8 mouse cellular contexts compared by ENCODE assay signal in the genomic region with DNA sequence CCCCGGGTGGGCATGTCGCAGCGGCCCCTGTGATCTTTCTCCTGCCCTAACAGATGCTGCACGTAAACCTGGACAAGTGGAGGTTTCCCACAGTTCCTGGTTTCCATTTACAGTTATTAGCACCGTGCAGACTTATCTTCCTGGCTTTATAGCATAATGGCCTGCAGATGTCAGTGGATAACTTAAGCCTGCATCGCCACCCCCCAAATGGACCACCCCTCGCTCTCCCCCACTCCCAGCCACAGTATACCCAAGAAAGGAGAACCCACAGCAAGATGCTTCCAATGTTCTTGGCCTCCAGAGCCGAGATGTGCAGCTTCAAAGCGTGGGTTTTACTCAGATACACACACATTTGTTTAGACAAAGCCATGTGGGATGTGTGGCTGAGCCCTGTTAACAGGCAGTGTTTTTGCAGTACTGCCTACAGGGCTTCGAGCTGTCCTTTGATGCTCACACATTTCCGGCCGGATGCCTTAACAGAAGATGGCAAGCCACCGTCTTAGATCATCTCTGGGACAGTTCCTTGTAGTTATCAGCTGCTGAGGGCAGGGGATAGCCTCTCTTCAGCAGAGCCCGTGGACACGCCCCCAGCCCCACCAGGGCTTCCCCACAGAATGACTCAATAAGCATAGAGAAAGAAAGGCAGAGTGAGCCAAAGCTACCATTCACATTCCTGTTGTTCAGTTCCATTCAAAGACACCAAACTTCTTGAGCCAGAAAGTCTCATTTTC.
DNase-seq lines count a peak whose midpoint lies in the region; ATAC-seq and TF ChIP-seq lines count a peak whose summit lies in the region.

No protein-coding gene starts in this region.

- H3K9me3 ChIP-seq in hindbrain, embryonic 10.5 days, result no peaks in the 10 kb centered on the region
- H3K9me3 ChIP-seq in hindbrain, embryonic 13.5 days, result no peaks in the 10 kb centered on the region
- no peaks in the 10 kb centered on the region for H3K9me3 ChIP-seq in heart, postnatal 0 days (replicated peaks; ENCODE audit: control insufficient read depth, low read length)

- H3K4me1 ChIP-seq in hindbrain, embryonic 10.5 days (replicated peaks), result peaks cover 33% of the 10 kb centered on the region
- peaks cover 18% of the 10 kb centered on the region for H3K4me1 ChIP-seq in hindbrain, embryonic 13.5 days (replicated peaks)
- no peaks in the 10 kb centered on the region for H3K4me1 ChIP-seq in heart, postnatal 0 days (ENCODE audit: control insufficient read depth, insufficient read depth)

- H3K27ac ChIP-seq in hindbrain, embryonic 10.5 days, result peak overlapping the region; percentile 75
- H3K27ac ChIP-seq in hindbrain, embryonic 13.5 days, result no peak overlapping the region; the same call in 1 of the 2 replicates
- H3K27ac ChIP-seq in heart, postnatal 0 days (ENCODE audit: low read depth), result peak overlapping the region; percentile 3; the same call in 1 of the 2 replicates

- H3K36me3 ChIP-seq in hindbrain, embryonic 10.5 days, result peaks cover 3% of the 10 kb centered on the region; the same call in 1 of the 2 replicates
- H3K36me3 ChIP-seq in hindbrain, embryonic 13.5 days, result no peaks in the 10 kb centered on the region
- peaks cover 9% of the 10 kb centered on the region for H3K36me3 ChIP-seq in heart, postnatal 0 days (replicated peaks; ENCODE audit: control insufficient read depth, insufficient read depth, low read length)

- H3K4me2 ChIP-seq in hindbrain, embryonic 13.5 days, result no peak overlapping the region
- no peak overlapping the region for H3K4me2 ChIP-seq in heart, postnatal 0 days (ENCODE audit: low read depth, low read length)

- peak; percentile 27 for DNase-seq in hindbrain, embryonic 10.5 days (ENCODE audit: low spot score)
- DNase-seq in R1 (ENCODE audit: low read depth, low spot score), result peak; percentile 49
- DNase-seq in heart, postnatal 0 days (ENCODE audit: low spot score), result no peak
- DNase-seq in naive thymus-derived CD4-positive, alpha-beta T cell, adult 2 months (ENCODE audit: low read depth), result peak; percentile 87
- DNase-seq in left cerebral cortex, adult 8-10 months (ENCODE audit: low spot score in 2 of 2), result no peak
- no peak for DNase-seq in gastrocnemius, adult 18-20 months (ENCODE audit: low spot score)

- TF ChIP-seq EP300 in heart, postnatal 0 days (IDR thresholded peaks at IDR 0.05; ENCODE audit: low read depth), result no peak

- H3K9ac ChIP-seq in hindbrain, embryonic 13.5 days, result no peak overlapping the region
- H3K9ac ChIP-seq in heart, postnatal 0 days (replicated peaks; ENCODE audit: low read depth, low read length), result no peak overlapping the region

- no peaks in the 10 kb centered on the region for H3K27me3 ChIP-seq in hindbrain, embryonic 10.5 days (ENCODE audit: insufficient read depth, poor library complexity, severe bottlenecking)
- H3K27me3 ChIP-seq in hindbrain, embryonic 13.5 days, result no peaks in the 10 kb centered on the region
- no peaks in the 10 kb centered on the region for H3K27me3 ChIP-seq in heart, postnatal 0 days (ENCODE audit: control insufficient read depth, insufficient read depth, low read length)

- no peak for ATAC-seq in hindbrain, embryonic 13.5 days (ENCODE audit: low FRiP score)
- ATAC-seq in heart, postnatal 0 days (ENCODE audit: insufficient read depth, low read depth), result peak; percentile 31; the same call in 1 of the 2 replicates
- ATAC-seq in megakaryocyte progenitor cell, adult 5-6 weeks (replicated peaks; ENCODE audit: poor library complexity), result no peak; the same call in 1 of the 2 replicates

- H3K4me3 ChIP-seq in hindbrain, embryonic 10.5 days, result no peak overlapping the region
- no peak overlapping the region for H3K4me3 ChIP-seq in hindbrain, embryonic 13.5 days
- H3K4me3 ChIP-seq in heart, postnatal 0 days (ENCODE audit: low read depth, low read length), result no peak overlapping the region

- WGBS in hindbrain, embryonic 10.5 days, result 57% methylated on average over 15 of the region's 15 CpGs
- 65% methylated on average over 15 of the region's 15 CpGs for WGBS in hindbrain, embryonic 13.5 days
- 60% methylated on average over 15 of the region's 15 CpGs for WGBS in heart, postnatal 0 days

- TF ChIP-seq CTCF in heart, postnatal 0 days (IDR thresholded peaks at IDR 0.05; ENCODE audit: low read depth), result no peak

Comparison
In these comparisons a context has a peak if more than half of its experiments do, and no peak if none do; other contexts are left out.
1. DNase-seq: peak in hindbrain, embryonic 10.5 days (single experiment), R1 (single experiment) and naive thymus-derived CD4-positive, alpha-beta T cell, adult 2 months (single experiment); none in heart, postnatal 0 days (single experiment), left cerebral cortex, adult 8-10 months (0 of 2) and gastrocnemius, adult 18-20 months (single experiment).